Mouse (Mus musculus) erythroblast, embryonic 14.5 days (primary cell): ENCODE data around the gene Olfr724. TPM values are rescaled to one million over a fixed set of nuclear protein-coding genes. Genes with fewer than 3 reads are reported as not detected.
"Not testable (repeated sequence)": the region's sequence is repeated elsewhere in the genome, so short reads cannot be mapped to it uniquely, and the experiment has no call there.

Source experiments
- H3K27me3 ChIP-seq: 2 replicates; pipeline ENCODE4 v1.6.1; 2012; ENCODE audit warnings: inconsistent platforms; ENCODE audit not compliant: control insufficient read depth
- H3K36me3 ChIP-seq: 2 replicates; pipeline ENCODE4 v1.6.1; 2012; ENCODE audit warnings: mild to moderate bottlenecking, inconsistent platforms; ENCODE audit not compliant: control insufficient read depth
- H3K4me1 ChIP-seq: 2 replicates; pipeline ENCODE4 v1.6.1; 2012; ENCODE audit warnings: inconsistent platforms; ENCODE audit not compliant: control insufficient read depth
- H3K4me3 ChIP-seq: replicated peaks from 2 replicates; pipeline ENCODE3; 2012; ENCODE audit warnings: moderate library complexity, mild to moderate bottlenecking, inconsistent platforms
- H3K9me3 ChIP-seq: 2 replicates; pipeline ENCODE4 v1.6.1; 2012; ENCODE audit warnings: low read length, inconsistent platforms, mixed read lengths; ENCODE audit not compliant: control insufficient read depth
- GATA1 ChIP-seq: IDR thresholded peaks from 2 replicates; pipeline ENCODE4 v1.6.1; 2012; ENCODE audit warnings: low read length, inconsistent platforms, mixed read lengths
- TAL1 ChIP-seq: IDR thresholded peaks from 3 replicates; pipeline ENCODE4 v1.6.1; 2012; ENCODE audit warnings: low read length, inconsistent platforms, mixed read lengths
- polyA plus RNA-seq: library from polyadenylated mRNA; stranded (reverse); fragments of >175 nt; gene quantifications from 2 replicates; pipeline ENCODE4 v1.2.3, GENCODE M21; 2012

Olfr724 gene
- not detected in 2 replicates for polyA plus RNA-seq

DNA sequence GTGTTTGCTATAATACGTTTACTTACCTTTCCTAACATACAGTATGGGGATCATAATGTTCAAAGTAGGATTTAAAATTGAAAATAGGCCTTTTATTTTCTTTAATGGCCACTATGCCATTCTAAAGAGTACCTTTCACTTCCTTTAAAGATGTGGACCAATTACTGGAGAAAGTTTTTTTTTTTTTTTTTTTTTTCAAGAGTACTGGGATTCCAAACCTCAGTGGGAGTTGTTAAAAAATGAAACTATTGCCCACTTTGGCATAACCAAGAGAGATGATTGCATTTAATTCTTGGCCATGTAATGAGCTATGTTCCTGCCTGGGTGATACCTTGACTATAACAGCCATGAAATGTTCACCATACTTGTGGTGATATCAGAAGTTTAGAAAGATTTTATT is at the start of gene Olfr724:
Gene Olfr724 (minus strand): TSS at position 101 of the 400 bp plus-strand sequence.
- H3K4me1 ChIP-seq, H3K4me3 ChIP-seq, H3K27me3 ChIP-seq, H3K36me3 ChIP-seq, H3K9me3 ChIP-seq: not testable (repeated sequence)

DNA sequence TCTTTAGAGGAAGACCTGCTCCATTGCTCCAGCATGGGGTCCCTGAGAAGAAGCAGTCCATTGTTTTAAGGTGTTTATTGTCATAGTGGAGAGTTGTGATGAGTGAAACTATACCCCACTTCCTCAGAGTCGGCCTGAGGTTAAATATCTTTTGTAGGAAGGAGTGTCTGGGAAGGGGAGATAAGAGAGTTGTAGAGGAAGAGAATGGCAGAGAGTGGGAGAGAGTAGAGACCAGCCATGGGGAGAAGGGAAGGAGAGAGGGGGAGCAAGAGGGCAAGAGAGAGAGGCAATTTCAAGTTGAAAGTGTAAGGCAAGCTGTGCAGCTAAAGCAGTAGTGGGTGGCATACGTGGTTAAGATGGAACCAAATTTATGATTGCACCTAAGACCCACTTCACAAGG is 7.2 kb downstream of the Olfr724 start:
- peaks cover 5% of the 10 kb centered on the region; the same call in 1 of the 2 replicates for H3K9me3 ChIP-seq
- TF ChIP-seq TAL1 (no peak), GATA1 (no peak)
- no peak overlapping the region for H3K4me3 ChIP-seq
- no peaks in the 10 kb centered on the region for H3K36me3 ChIP-seq
- H3K4me1 ChIP-seq = no peaks in the 10 kb centered on the region
- H3K27me3 ChIP-seq = no peaks in the 10 kb centered on the region

DNA sequence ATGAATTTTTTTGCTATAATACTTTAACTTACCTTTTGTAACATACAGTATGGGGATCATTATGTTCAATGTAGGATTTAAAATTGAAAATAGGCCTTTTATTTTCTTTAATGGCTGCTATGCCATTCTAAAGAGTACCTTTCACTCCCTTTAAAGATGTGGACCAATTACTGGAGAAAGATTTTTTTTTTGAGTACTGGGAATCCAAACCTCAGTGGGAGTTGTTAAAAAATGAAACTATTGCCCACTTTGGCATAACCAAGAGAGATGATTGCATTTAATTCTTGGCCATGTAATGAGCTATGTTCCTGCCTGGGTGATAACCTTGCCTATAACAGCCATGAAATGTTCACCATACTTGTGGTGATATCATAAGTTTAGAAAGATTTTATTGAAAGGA is 31.4 kb downstream of the Olfr724 start, which contains the start of gene Olfr723:
Gene Olfr723 (minus strand): TSS at position 101 of the 400 bp plus-strand sequence.
- H3K36me3 ChIP-seq, H3K4me3 ChIP-seq, H3K27me3 ChIP-seq, H3K4me1 ChIP-seq, H3K9me3 ChIP-seq: not testable (repeated sequence)

Other genes with a start within 250 kb of the Olfr724 start
- gene Armh4, start 179.9 kb downstream of the Olfr724 start, polyA plus RNA-seq = not detected in 2 replicates
- gene Olfr722, start 61.3 kb downstream of the Olfr724 start, polyA plus RNA-seq = not detected in 2 replicates
- not detected in 2 replicates for gene Olfr723, start 31.5 kb downstream of the Olfr724 start, polyA plus RNA-seq
- gene Olfr725, start 77.1 kb upstream of the Olfr724 start, polyA plus RNA-seq = not detected in 2 replicates
- 0.02 TPM in 1 of 2 replicates, not detected in the other for gene Olfr726, start 127.7 kb upstream of the Olfr724 start, polyA plus RNA-seq
- not detected in 2 replicates for gene Olfr727, start 159.9 kb upstream of the Olfr724 start, polyA plus RNA-seq
- gene Olfr728, start 179.4 kb upstream of the Olfr724 start, polyA plus RNA-seq = 0.02 TPM in 1 of 2 replicates, not detected in the other
- not detected in 2 replicates for gene Olfr729, start 189.6 kb upstream of the Olfr724 start, polyA plus RNA-seq
- gene Olfr730, start 224.9 kb upstream of the Olfr724 start, polyA plus RNA-seq = 0.01 TPM in 1 of 2 replicates, not detected in the other